Mouse (Mus musculus): Measurements from ENCODE around the gene Tbc1d16. TPM values are rescaled to one million over a fixed set of nuclear protein-coding genes. Genes with fewer than 3 reads are reported as not detected.

The Tbc1d16 gene
- polyA plus RNA-seq, 1 experiment from 2014 or later = 1.5 TPM

- no peaks in the 10 kb centered on the region for H3K4me1 ChIP-seq (replicated peaks)
These were observed 62.3 kb downstream of the Tbc1d16 start for GRCm38 (mm10) chr11:119165995-119166394.

GRCm38 (mm10) chr11:119164375-119164774 is 63.9 kb downstream of the Tbc1d16 start:
- H3K9me3 ChIP-seq (replicated peaks) = no peaks in the 10 kb centered on the region
- no peak overlapping the region for H3K9ac ChIP-seq
- 79% methylated on average over 7 of the region's 7 CpGs for WGBS (ENCODE audit: insufficient replicate concordance)
- ATAC-seq (ENCODE audit: low read depth) (no peak), DNase-seq (no peak)
- H3K36me3 ChIP-seq = no peaks in the 10 kb centered on the region
- no peaks in the 10 kb centered on the region for H3K27me3 ChIP-seq
- H3K27ac ChIP-seq = no peak overlapping the region
- H3K4me1 ChIP-seq (replicated peaks) = peaks cover 8% of the 10 kb centered on the region
- H3K4me3 ChIP-seq (replicated peaks) = no peak overlapping the region
- no peak overlapping the region for H3K4me2 ChIP-seq

More at GRCm38 (mm10) chr11:119165995-119166394, 62.3 kb downstream of the Tbc1d16 start:
- H3K4me2 ChIP-seq = no peak overlapping the region
- WGBS (ENCODE audit: insufficient replicate concordance) = 42% methylated on average over 10 of the region's 10 CpGs
- H3K9ac ChIP-seq = no peak overlapping the region
- H3K27me3 ChIP-seq = no peaks in the 10 kb centered on the region
- no peaks in the 10 kb centered on the region for H3K36me3 ChIP-seq
- no peak overlapping the region for H3K4me3 ChIP-seq (replicated peaks)
- H3K27ac ChIP-seq = no peak overlapping the region
- no peaks in the 10 kb centered on the region for H3K9me3 ChIP-seq (replicated peaks)
- ATAC-seq (ENCODE audit: low read depth) (no peak), DNase-seq (no peak)

GRCm38 (mm10) chr11:119163734-119163992 is 64.6 kb downstream of the Tbc1d16 start:
- no peak overlapping the region for H3K27ac ChIP-seq
- peaks cover 8% of the 10 kb centered on the region for H3K4me1 ChIP-seq (replicated peaks)
- no peaks in the 10 kb centered on the region for H3K36me3 ChIP-seq
- DNase-seq (no peak), ATAC-seq (ENCODE audit: low read depth) (no peak)
- no peak overlapping the region for H3K4me3 ChIP-seq (replicated peaks)
- no peak overlapping the region for H3K9ac ChIP-seq
- H3K4me2 ChIP-seq = no peak overlapping the region
- WGBS (ENCODE audit: insufficient replicate concordance) = 71% methylated on average over 7 of the region's 7 CpGs
- H3K9me3 ChIP-seq (replicated peaks) = no peaks in the 10 kb centered on the region
- 0 out of 2 replicates have a peak, but pooled peaks cover under 1% of the 10 kb centered on the region for H3K27me3 ChIP-seq

- peaks cover 8% of the 10 kb centered on the region for H3K4me1 ChIP-seq (replicated peaks)
- WGBS (ENCODE audit: insufficient replicate concordance) = 50% methylated on average over 22 of the region's 22 CpGs
- DNase-seq (no peak), ATAC-seq (ENCODE audit: low read depth) (no peak)
- peaks cover 4% of the 10 kb centered on the region; the same call in 1 of the 2 replicates for H3K27me3 ChIP-seq
- H3K4me3 ChIP-seq (replicated peaks) = no peak overlapping the region
- H3K36me3 ChIP-seq = no peaks in the 10 kb centered on the region
- no peaks in the 10 kb centered on the region for H3K9me3 ChIP-seq (replicated peaks)
- H3K27ac ChIP-seq = no peak overlapping the region
- no peak overlapping the region for H3K9ac ChIP-seq
- no peak overlapping the region for H3K4me2 ChIP-seq
These were observed 65.2 kb downstream of the Tbc1d16 start for GRCm38 (mm10) chr11:119162959-119163733.

DNA sequence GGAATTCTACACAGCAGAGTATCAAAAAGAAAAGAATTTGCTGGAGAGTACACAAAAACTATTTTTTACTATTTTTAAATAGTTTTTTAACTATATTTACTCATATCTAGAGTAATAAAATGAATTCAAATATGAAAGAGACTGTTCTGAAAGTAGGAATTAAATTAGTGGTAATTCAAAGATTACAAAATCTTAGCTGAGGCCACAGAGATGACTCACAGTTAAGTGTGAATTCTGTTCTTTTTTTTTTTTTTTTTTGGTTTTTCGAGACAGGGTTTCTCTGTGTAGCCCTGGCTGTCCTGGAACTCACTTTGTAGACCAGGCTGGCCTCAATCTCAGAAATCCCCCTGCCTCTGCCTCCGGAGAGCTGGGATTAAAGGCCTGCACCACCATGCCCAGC is 66.6 kb downstream of the Tbc1d16 start:
- Histone ChIP-seq H3K4me1 (replicated peaks) (peaks cover 8% of the 10 kb centered on the region), H3K9ac (no peak overlapping the region), H3K27ac (no peak overlapping the region), H3K4me2 (no peak overlapping the region), H3K9me3 (replicated peaks) (no peaks in the 10 kb centered on the region), H3K27me3 (peaks cover 4% of the 10 kb centered on the region; the same call in 1 of the 2 replicates), H3K36me3 (no peaks in the 10 kb centered on the region), H3K4me3 (replicated peaks) (no peak overlapping the region)
- DNase-seq (no peak), ATAC-seq (ENCODE audit: low read depth) (no peak)
- 77% methylated on average over 2 of the region's 2 CpGs for WGBS (ENCODE audit: insufficient replicate concordance)

GRCm38 (mm10) chr11:119160050-119160449 is 68.2 kb downstream of the Tbc1d16 start:
- Histone ChIP-seq H3K9ac (no peak overlapping the region), H3K27ac (no peak overlapping the region), H3K9me3 (replicated peaks) (no peaks in the 10 kb centered on the region), H3K4me3 (replicated peaks) (peak overlapping the region; percentile 32; the same call in 1 of the 2 replicates), H3K27me3 (peaks cover 4% of the 10 kb centered on the region; the same call in 1 of the 2 replicates), H3K4me2 (peak overlapping the region; percentile 41), H3K36me3 (no peaks in the 10 kb centered on the region), H3K4me1 (replicated peaks) (peaks cover 8% of the 10 kb centered on the region)
- DNase-seq (no peak), ATAC-seq (ENCODE audit: low read depth) (no peak)
- 72% methylated on average over 5 of the region's 5 CpGs for WGBS (ENCODE audit: insufficient replicate concordance)

- ATAC-seq (ENCODE audit: low read depth) (peak; percentile 89), DNase-seq (peak; percentile 74)
- H3K27me3 ChIP-seq = peaks cover 4% of the 10 kb centered on the region; the same call in 1 of the 2 replicates
- 29% methylated on average over 11 of the region's 11 CpGs for WGBS (ENCODE audit: insufficient replicate concordance)
- no peak overlapping the region for H3K27ac ChIP-seq
- H3K4me1 ChIP-seq (replicated peaks) = peaks cover 8% of the 10 kb centered on the region
- no peaks in the 10 kb centered on the region for H3K36me3 ChIP-seq
- H3K9me3 ChIP-seq (replicated peaks) = no peaks in the 10 kb centered on the region
- H3K9ac ChIP-seq = no peak overlapping the region
- H3K4me3 ChIP-seq (replicated peaks) = peak overlapping the region; percentile 32; the same call in 1 of the 2 replicates
- peak overlapping the region; percentile 41 for H3K4me2 ChIP-seq
These were observed 68.8 kb downstream of the Tbc1d16 start for GRCm38 (mm10) chr11:119159496-119159895.

DNA sequence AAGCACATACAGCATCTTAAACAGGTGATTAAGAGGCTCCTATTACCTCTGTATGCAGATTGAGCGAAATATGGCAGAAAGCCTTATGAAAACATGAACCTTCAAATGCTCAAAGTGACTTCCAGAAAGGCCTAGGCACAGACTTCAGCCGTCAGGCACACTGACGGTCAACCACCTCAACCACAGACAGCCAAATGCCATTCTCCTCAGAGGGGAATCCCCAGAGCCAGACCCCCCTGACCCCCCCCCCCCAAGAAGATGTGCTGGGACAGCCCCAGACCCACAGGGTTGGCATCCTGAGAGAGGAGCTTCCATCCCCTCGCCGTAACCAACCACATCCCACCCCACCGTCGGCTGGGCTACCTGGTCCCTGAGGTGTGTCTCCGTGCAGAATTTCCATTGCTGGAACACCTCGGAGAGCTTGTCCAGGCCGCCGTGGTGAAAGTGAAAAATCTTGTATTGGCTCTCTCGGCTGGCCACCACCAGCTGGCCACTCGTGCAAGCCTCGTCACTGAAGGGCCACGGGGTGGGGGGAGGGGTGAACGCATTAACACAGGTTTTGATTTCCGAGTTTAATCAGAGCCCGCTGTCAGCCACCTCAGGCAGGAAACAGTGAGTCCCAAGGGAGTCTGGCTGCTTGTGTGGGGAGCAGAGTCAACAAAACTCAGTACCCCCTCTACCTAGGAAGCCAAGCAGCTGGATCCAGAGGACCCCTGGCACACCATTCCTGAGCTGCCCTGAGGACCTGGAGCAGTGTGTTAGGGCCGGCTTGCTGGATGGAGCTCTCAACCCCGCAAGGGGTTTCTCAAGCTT is 70.7 kb downstream of the Tbc1d16 start:
- no peak overlapping the region for H3K27ac ChIP-seq

DNA sequence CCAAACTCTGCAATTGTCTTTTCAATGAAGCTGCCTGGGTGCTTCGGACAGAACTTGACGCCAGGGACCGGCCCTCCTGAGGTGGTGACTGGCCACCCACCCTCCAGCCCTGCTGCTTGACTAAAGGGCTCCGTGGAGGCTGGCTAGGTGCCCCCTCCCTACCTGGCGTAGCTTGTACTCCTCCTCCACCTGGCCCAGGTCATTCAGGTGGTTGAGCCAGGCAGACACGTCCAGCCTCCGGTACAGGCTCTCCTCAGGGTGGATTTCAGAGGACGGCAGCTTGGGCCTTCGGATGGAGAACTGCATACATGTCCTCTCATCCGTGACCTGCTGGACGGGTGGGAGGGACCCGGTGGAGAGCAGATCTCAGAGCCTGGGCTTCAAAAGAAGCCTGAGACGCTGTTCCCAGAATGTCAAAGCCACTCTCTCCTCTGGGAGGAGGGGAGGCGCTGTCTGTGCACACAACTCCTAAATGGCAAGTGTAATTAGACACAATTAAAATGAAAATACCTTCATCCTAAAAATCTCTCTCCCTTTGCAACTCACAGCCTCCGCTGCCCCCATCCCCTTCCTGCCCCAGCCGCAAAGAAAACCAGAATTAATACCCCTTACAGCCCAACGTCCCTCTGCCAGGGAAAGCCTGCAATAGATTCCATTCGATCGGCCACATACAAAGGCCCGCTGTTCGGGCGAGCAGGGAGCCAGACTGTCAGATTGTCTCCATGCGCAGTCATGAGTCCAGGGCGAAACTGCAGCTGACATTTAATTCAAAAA is 71.6 kb downstream of the Tbc1d16 start:
- H3K9me3 ChIP-seq (replicated peaks) = no peaks in the 10 kb centered on the region
- H3K4me2 ChIP-seq = no peak overlapping the region
- H3K27me3 ChIP-seq = peaks cover 4% of the 10 kb centered on the region; the same call in 1 of the 2 replicates
- DNase-seq (no peak), ATAC-seq (ENCODE audit: low read depth) (no peak)
- WGBS (ENCODE audit: insufficient replicate concordance) = 62% methylated on average over 24 of the region's 24 CpGs
- H3K4me1 ChIP-seq (replicated peaks) = peaks cover 8% of the 10 kb centered on the region
- no peaks in the 10 kb centered on the region for H3K36me3 ChIP-seq
- H3K27ac ChIP-seq = no peak overlapping the region
- no peak overlapping the region for H3K4me3 ChIP-seq (replicated peaks)
- H3K9ac ChIP-seq = no peak overlapping the region

More for the DNA sequence above, 70.7 kb downstream of the Tbc1d16 start:
- Histone ChIP-seq H3K36me3 (no peaks in the 10 kb centered on the region), H3K4me1 (replicated peaks) (peaks cover 8% of the 10 kb centered on the region), H3K4me2 (no peak overlapping the region), H3K9me3 (replicated peaks) (no peaks in the 10 kb centered on the region), H3K4me3 (replicated peaks) (no peak overlapping the region), H3K9ac (no peak overlapping the region), H3K27me3 (peaks cover 4% of the 10 kb centered on the region; the same call in 1 of the 2 replicates)
- DNase-seq = no peak
- 48% methylated on average over 20 of the region's 20 CpGs for WGBS (ENCODE audit: insufficient replicate concordance)
- no peak for ATAC-seq (ENCODE audit: low read depth)

GRCm38 (mm10) chr11:119155638-119156480 is 72.4 kb downstream of the Tbc1d16 start:
- 67% methylated on average over 30 of the region's 30 CpGs for WGBS (ENCODE audit: insufficient replicate concordance)
- peaks cover 8% of the 10 kb centered on the region for H3K4me1 ChIP-seq (replicated peaks)
- ATAC-seq (ENCODE audit: low read depth) (no peak), DNase-seq (no peak)
- no peak overlapping the region for H3K9ac ChIP-seq
- no peak overlapping the region for H3K4me2 ChIP-seq
- no peak overlapping the region for H3K27ac ChIP-seq
- peaks cover 4% of the 10 kb centered on the region; the same call in 1 of the 2 replicates for H3K27me3 ChIP-seq
- H3K36me3 ChIP-seq = no peaks in the 10 kb centered on the region
- H3K4me3 ChIP-seq (replicated peaks) = no peak overlapping the region
- no peaks in the 10 kb centered on the region for H3K9me3 ChIP-seq (replicated peaks)

All from liver, embryonic 13.5 days (tissue).